Mouse (Mus musculus) cerebellum, adult 18-20 months (tissue): ENCODE results near the gene Olfr667.
"Not testable (repeated sequence)": the region's sequence is repeated elsewhere in the genome, so short reads cannot be mapped to it uniquely, and the experiment has no call there.

Experiments
- DNase-seq, 2 experiments: peaks; one replicate each; pipeline ENCODE4 v3.0.0; 2021

The Olfr667 gene

DNA sequence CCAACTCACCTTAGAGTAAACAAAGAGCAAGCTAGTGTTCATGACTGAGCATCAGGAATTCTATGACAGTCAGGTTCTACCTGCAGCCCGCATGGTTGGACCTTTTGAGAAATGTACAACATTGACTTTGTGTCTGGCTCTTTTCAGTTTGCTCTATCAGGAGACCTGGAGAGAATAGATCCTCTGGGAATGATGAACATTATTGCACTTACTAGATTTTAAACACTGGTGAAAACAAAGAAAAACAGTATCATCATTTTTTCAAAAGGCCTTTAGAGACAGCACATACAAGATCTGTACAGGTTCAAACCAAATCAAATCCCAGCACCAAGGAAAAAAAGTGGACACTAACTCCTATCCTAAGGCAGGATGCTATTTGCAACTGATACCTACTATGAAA lies at the start of gene Olfr667:
TSS of gene Olfr667 (minus strand) at position 101 of the 400 bp plus-strand sequence.
- no peak for DNase-seq

DNA sequence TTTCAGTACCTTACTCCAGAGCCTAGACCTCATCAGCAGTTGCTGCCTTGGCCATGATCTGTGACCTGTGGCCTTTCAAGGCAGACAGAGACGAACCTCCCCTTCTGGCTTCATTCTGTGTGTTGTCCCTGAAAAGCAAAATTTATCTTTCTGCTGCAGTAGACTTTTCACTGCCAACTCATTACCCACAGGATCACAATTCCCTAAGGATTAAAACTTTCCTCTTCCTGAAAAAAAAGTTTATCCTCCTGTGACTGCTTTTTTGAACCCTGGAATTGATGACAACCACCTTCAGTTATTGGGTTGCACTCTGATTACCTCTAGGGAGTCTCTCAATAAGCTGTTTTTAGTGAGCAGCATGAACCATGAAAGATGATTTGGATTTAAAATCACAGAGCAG lies 41.2 kb upstream of the Olfr667 start, which contains the start of gene Olfr670:
TSS of gene Olfr670 (minus strand) at position 101 of the 400 bp plus-strand sequence.
- no peak for DNase-seq

DNA sequence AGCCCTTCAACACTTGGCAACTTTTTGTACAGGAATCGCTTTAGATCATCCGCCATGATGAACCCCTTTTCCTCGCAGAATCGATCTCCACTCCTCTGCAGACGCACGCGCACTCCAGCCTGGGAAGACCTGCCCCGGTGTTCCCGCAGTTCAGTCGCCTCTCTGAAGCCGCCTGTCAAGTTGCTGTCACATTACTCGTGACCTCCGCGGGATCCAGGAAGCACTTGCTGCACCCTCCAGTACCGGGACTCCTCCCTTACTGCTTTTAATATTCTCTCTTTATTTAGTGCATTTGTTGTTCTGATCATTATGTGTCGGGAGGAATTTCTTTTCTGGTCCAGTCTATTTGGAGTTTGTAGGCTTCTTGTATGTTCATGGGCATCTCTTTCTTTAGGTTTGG lies 29.0 kb upstream of the Olfr667 start:
- DNase-seq: not testable (repeated sequence)

DNA sequence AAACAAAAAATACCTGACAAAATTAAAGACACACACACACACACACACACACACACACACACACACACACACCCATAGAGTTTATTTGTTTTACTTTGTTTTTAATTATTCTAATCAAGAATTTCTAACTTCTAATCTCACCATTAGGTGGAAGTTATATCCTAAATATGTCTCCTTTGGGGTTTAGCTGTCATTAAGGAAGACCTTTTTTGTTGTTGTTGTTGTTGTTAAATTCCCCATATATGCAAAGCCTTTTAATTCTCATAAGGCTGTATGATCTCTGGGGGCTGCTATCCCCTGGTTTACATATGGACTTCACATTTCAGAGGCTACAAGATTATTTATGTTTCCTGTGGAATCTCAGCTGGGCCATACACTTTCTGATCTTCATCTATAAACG lies 12.7 kb upstream of the Olfr667 start, which contains the start of gene Olfr669:
TSS of gene Olfr669 (plus strand) at position 301 of the 400 bp plus-strand sequence.
- no peak for DNase-seq

DNA sequence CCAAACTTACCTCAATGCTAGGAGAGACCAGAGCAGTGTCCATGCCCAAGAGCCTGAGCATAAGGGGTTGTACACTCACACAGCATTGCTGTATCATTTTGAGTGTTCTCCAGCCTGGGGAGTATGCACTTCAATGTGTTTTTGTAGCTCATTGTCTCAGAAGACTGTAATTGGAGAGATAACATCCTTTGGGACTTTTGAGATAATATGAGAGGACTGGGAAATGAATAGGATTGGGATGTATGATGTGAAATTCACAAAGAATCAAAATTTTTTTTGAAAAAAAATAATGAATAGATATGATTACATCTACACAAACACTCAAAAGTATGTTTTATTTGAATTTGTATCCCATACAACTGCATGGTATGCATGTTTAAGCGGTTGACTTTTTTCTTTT lies 6.7 kb upstream of the Olfr667 start, which contains the start of gene Olfr668:
TSS of gene Olfr668 (minus strand) at position 101 of the 400 bp plus-strand sequence.
- DNase-seq: no peak

DNA sequence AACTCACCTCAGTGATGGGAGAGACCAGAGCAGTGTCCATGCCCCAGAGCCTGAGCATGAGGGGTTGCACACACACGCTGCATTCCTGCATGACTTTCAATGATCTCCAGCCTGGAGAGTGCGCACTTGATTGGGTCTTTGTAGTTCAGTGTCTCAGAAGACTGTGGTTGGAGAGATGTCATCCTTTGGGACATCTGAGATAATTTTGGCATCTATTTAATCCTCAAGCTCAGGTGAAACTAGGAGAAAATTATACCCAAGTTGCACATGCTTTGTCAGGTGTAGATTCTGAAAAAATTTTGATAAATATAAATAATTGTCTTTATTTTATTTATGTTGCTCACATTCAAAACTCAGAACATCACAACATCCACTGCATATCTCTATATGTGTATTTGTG lies 25.4 kb downstream of the Olfr667 start, which contains the start of gene Olfr666:
TSS of gene Olfr666 (minus strand) at position 101 of the 400 bp plus-strand sequence.
- no peak for DNase-seq

DNA sequence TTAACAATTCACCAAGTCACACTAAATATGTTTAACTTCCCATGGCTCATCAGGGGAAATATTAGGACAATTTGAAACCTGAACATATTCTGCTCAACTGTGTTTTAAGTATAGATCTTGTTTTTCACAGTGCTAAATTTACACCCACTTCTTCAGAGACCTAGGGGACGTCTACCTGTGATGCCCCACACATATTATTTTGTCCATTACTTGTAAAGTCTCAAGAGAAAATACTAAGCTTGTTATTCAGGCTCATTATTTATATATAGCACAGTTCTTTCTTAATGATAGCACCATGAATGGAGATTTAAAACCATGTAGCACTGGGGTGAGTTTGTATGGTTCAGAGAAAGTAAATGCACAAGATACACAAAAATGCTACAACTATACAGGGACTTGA lies 43.6 kb downstream of the Olfr667 start, which contains the start of gene Olfr665:
TSS of gene Olfr665 (plus strand) at position 301 of the 400 bp plus-strand sequence.
- DNase-seq: no peak
